Mouse (Mus musculus): Measurements from ENCODE around the gene Smchd1. TPM values are rescaled to one million over a fixed set of nuclear protein-coding genes. Genes with fewer than 3 reads are reported as not detected.
"Not testable (repeated sequence)": the region's sequence is repeated elsewhere in the genome, so short reads cannot be mapped to it uniquely, and the experiment has no call there.

Gene Smchd1
- polyA plus RNA-seq, 1 experiment: 6.7 TPM

DNA sequence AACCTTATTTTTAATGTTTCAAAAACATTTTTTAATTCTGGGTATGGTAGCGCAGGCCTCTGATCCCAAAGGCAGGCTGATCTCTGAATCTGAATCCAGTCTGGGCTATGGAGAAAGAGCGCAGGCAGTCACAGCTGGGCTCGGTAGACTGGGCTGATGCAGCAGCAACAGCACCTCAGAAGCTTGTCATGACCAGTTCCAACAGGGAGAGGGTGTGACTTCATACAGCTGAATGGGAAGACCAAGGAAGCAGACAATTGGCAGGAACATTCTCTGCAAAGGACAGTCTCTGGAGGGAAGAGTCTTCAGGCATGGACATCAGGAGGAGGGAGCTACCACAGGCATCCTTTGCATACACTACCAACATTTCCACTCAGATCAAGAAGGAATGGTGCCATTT lies 31.0 kb downstream of the Smchd1 start:
- Histone ChIP-seq H3K4me1 (ENCODE audit: control insufficient read depth, insufficient read depth, low read length) (no peaks in the 10 kb centered on the region), H3K27me3 (ENCODE audit: control insufficient read depth, insufficient read depth, low read length) (no peaks in the 10 kb centered on the region), H3K36me3 (ENCODE audit: control insufficient read depth, insufficient read depth, low read length) (peaks cover 1% of the 10 kb centered on the region), H3K27ac (ENCODE audit: control insufficient read depth, insufficient read depth, low read depth, low read length) (no peak overlapping the region), H3K4me3 (ENCODE audit: control insufficient read depth, low read depth, low read length) (no peak overlapping the region)
- TF ChIP-seq POLR2A (IDR thresholded peaks at IDR 0.05; ENCODE audit: control insufficient read depth, low read depth, low read length): no peak
- TF ChIP-seq CTCF (IDR thresholded peaks at IDR 0.05; ENCODE audit: control insufficient read depth, insufficient read depth, insufficient replicate concordance, low read depth, low read length): no peak

DNA sequence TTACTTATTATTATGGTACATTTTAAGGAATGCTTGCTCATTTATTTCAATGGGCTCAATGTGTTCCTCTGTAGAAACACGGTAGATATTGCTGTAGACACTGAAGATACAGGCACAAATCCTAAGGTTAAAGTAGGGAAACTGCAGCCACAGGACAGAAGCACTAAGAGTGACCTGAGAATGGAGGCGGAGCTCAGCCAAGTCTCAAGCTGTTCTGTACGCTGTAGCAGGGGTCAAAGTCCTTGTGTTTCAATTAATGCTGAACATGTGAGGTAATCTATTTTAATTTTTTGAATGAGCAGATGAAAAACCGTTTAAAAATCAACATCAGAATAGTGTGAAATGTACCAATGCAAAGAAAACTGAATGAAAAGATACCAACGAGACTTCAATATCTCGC lies 31.9 kb downstream of the Smchd1 start:
- TF ChIP-seq CTCF (IDR thresholded peaks at IDR 0.05; ENCODE audit: control insufficient read depth, insufficient read depth, insufficient replicate concordance, low read depth, low read length) (no peak), POLR2A (IDR thresholded peaks at IDR 0.05; ENCODE audit: control insufficient read depth, low read depth, low read length) (no peak)
- H3K4me3 ChIP-seq (ENCODE audit: control insufficient read depth, low read depth, low read length): no peak overlapping the region
- H3K27me3 ChIP-seq (ENCODE audit: control insufficient read depth, insufficient read depth, low read length): no peaks in the 10 kb centered on the region
- H3K36me3 ChIP-seq (ENCODE audit: control insufficient read depth, insufficient read depth, low read length): peaks cover 1% of the 10 kb centered on the region
- no peak overlapping the region for H3K27ac ChIP-seq (ENCODE audit: control insufficient read depth, insufficient read depth, low read depth, low read length)
- no peaks in the 10 kb centered on the region for H3K4me1 ChIP-seq (ENCODE audit: control insufficient read depth, insufficient read depth, low read length)

DNA sequence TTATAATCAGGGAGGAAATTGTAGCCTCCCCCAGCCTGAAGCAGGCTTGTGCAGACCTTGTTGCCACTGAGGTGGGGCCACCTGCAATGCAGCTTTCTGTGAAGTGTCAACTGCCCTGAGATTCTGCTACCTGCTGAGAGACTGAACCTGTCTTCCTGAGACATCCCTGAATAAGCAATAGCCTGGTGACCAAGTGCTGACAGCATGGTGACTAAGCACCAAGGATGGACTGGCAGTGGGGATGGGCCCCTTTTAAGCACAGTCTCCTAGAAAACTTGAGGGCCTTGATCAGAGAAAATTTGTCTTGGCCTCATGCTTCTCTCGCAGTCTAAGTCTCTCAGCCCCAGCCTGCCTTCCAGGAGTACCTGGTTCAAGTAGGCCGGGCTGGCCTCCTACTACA lies 52.6 kb downstream of the Smchd1 start:
- not testable (repeated sequence) for H3K4me3 ChIP-seq (ENCODE audit: control insufficient read depth, low read depth, low read length); H3K27ac ChIP-seq (ENCODE audit: control insufficient read depth, insufficient read depth, low read depth, low read length); H3K27me3 ChIP-seq (ENCODE audit: control insufficient read depth, insufficient read depth, low read length); H3K4me1 ChIP-seq (ENCODE audit: control insufficient read depth, insufficient read depth, low read length); H3K36me3 ChIP-seq (ENCODE audit: control insufficient read depth, insufficient read depth, low read length)

DNA sequence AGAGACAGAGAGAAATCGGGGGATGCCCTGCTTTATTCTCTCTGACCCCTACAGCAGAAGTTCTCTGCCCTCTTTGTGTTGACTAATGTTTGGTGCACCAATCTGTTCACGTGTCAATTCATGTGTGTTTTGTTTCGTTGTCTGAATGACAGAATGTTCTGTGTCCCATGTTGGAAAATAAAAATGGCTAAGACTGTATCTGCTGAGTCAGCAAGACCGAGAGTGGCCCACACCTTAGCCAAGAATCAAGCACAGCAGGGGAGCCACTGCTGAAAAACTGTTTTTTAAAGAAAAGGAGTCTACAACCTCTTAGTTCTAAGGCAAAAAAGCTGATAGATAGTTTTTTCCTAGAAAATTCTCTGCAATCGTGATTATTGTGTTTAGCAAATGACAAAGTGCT lies 55.7 kb downstream of the Smchd1 start:
- H3K27ac ChIP-seq (ENCODE audit: control insufficient read depth, insufficient read depth, low read depth, low read length); H3K36me3 ChIP-seq (ENCODE audit: control insufficient read depth, insufficient read depth, low read length); H3K4me1 ChIP-seq (ENCODE audit: control insufficient read depth, insufficient read depth, low read length); H3K4me3 ChIP-seq (ENCODE audit: control insufficient read depth, low read depth, low read length); H3K27me3 ChIP-seq (ENCODE audit: control insufficient read depth, insufficient read depth, low read length): not testable (repeated sequence)

DNA sequence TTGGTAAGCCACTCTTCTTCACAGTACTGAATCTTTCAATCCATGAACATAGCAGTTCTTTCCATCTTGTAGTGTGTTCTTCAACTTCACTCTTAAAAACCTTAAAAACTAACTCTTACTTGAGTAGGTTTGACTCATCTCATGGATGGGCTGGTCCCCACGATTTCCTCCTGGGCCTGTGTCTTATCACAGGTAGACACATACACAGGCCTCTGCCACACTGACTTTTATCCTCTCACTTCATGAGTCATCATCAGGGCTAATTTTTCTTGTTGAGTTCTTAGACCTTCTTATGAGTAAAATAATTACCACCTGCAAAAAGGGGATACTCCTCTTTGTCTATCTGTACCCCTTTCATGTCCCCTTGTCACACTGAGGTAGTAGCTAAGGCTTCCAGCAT lies 58.1 kb downstream of the Smchd1 start:
- H3K36me3 ChIP-seq (ENCODE audit: control insufficient read depth, insufficient read depth, low read length): no peaks in the 10 kb centered on the region
- H3K27ac ChIP-seq (ENCODE audit: control insufficient read depth, insufficient read depth, low read depth, low read length): no peak overlapping the region
- H3K27me3 ChIP-seq (ENCODE audit: control insufficient read depth, insufficient read depth, low read length): no peaks in the 10 kb centered on the region
- TF ChIP-seq CTCF (IDR thresholded peaks at IDR 0.05; ENCODE audit: control insufficient read depth, insufficient read depth, insufficient replicate concordance, low read depth, low read length) (no peak), POLR2A (IDR thresholded peaks at IDR 0.05; ENCODE audit: control insufficient read depth, low read depth, low read length) (no peak)
- no peaks in the 10 kb centered on the region for H3K4me1 ChIP-seq (ENCODE audit: control insufficient read depth, insufficient read depth, low read length)
- no peak overlapping the region for H3K4me3 ChIP-seq (ENCODE audit: control insufficient read depth, low read depth, low read length)

DNA sequence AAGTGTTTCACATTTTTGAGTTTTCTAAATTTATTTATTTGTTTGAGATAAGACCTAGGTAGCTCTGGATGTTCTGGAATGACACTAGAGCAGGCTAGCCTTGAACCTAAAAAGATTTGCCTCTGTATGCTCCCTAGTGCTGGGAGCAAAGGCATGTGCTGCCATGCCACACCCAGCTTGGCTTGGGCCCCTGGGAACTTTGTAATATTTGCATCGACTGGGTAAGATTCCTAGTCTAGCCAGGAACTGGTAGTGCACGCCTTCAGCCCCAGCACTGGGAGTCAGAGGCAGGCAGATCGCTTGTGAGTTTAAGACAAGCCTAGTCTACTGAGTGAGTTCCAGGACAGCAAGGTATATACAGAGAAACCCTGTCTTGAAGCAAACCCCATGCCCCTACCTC lies 87.7 kb downstream of the Smchd1 start:
- Histone ChIP-seq H3K36me3 (ENCODE audit: control insufficient read depth, insufficient read depth, low read length) (no peaks in the 10 kb centered on the region; the same call in 1 of the 2 replicates), H3K4me1 (ENCODE audit: control insufficient read depth, insufficient read depth, low read length) (no peaks in the 10 kb centered on the region), H3K27me3 (ENCODE audit: control insufficient read depth, insufficient read depth, low read length) (no peaks in the 10 kb centered on the region), H3K4me3 (ENCODE audit: control insufficient read depth, low read depth, low read length) (no peak overlapping the region), H3K27ac (ENCODE audit: control insufficient read depth, insufficient read depth, low read depth, low read length) (no peak overlapping the region)
- TF ChIP-seq POLR2A (IDR thresholded peaks at IDR 0.05; ENCODE audit: control insufficient read depth, low read depth, low read length): no peak
- no peak for TF ChIP-seq CTCF (IDR thresholded peaks at IDR 0.05; ENCODE audit: control insufficient read depth, insufficient read depth, insufficient replicate concordance, low read depth, low read length)

DNA sequence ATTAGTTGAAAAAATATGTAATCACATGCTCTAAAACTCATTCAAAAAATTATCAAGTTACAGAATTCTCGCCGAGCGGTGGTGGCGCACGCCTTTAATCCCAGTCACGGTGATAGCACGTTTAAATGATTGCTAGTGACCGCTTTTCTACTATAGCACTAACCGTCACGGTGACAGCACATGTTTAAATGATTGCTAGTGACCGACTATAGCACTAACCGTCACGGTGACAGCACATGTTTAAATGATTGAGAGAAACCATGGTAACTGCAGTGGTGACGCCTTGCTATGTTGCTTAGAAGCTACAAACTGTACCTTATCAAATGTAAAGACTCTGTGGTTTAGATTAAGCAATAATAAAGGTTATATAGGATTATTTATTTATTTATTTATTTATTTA lies 94.8 kb downstream of the Smchd1 start:
- H3K36me3 ChIP-seq (ENCODE audit: control insufficient read depth, insufficient read depth, low read length): no peaks in the 10 kb centered on the region; the same call in none of the 2 replicates
- H3K4me3 ChIP-seq (ENCODE audit: control insufficient read depth, low read depth, low read length): no peak overlapping the region
- no peaks in the 10 kb centered on the region for H3K4me1 ChIP-seq (ENCODE audit: control insufficient read depth, insufficient read depth, low read length)
- no peak overlapping the region for H3K27ac ChIP-seq (ENCODE audit: control insufficient read depth, insufficient read depth, low read depth, low read length)
- no peaks in the 10 kb centered on the region for H3K27me3 ChIP-seq (ENCODE audit: control insufficient read depth, insufficient read depth, low read length)
- TF ChIP-seq CTCF (IDR thresholded peaks at IDR 0.05; ENCODE audit: control insufficient read depth, insufficient read depth, insufficient replicate concordance, low read depth, low read length) (no peak), POLR2A (IDR thresholded peaks at IDR 0.05; ENCODE audit: control insufficient read depth, low read depth, low read length) (no peak)

DNA sequence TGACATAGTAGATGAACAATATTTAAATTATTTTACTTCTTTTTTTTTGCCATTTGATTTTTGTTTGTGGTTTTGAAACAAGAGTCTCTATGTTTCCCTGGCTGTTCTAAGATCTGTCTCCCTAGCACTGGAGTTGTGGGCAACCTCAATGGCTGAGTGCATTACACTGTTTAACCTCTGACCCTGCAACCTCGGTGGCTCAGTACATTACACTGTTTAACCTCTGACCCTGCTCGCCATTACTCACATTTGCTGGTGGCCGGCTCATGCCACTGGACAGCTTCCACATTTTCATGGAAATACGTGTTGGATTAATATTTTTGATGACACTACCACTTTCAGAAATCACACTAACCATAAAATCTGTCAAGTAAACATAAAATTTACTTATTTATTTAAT lies 97.2 kb downstream of the Smchd1 start:
- no peaks in the 10 kb centered on the region for H3K27me3 ChIP-seq (ENCODE audit: control insufficient read depth, insufficient read depth, low read length)
- no peak for TF ChIP-seq POLR2A (IDR thresholded peaks at IDR 0.05; ENCODE audit: control insufficient read depth, low read depth, low read length)
- TF ChIP-seq CTCF (IDR thresholded peaks at IDR 0.05; ENCODE audit: control insufficient read depth, insufficient read depth, insufficient replicate concordance, low read depth, low read length): no peak
- no peaks in the 10 kb centered on the region for H3K4me1 ChIP-seq (ENCODE audit: control insufficient read depth, insufficient read depth, low read length)
- H3K4me3 ChIP-seq (ENCODE audit: control insufficient read depth, low read depth, low read length): no peak overlapping the region
- no peaks in the 10 kb centered on the region; the same call in none of the 2 replicates for H3K36me3 ChIP-seq (ENCODE audit: control insufficient read depth, insufficient read depth, low read length)
- no peak overlapping the region for H3K27ac ChIP-seq (ENCODE audit: control insufficient read depth, insufficient read depth, low read depth, low read length)
